Mouse (Mus musculus): Measurements from ENCODE around the gene AW011738. TPM values are rescaled to one million over a fixed set of nuclear protein-coding genes. Genes with fewer than 3 reads are reported as not detected.

AW011738 gene
- total RNA-seq, 2 experiments from 2014 or later: 0.12 to 0.62 TPM

DNA sequence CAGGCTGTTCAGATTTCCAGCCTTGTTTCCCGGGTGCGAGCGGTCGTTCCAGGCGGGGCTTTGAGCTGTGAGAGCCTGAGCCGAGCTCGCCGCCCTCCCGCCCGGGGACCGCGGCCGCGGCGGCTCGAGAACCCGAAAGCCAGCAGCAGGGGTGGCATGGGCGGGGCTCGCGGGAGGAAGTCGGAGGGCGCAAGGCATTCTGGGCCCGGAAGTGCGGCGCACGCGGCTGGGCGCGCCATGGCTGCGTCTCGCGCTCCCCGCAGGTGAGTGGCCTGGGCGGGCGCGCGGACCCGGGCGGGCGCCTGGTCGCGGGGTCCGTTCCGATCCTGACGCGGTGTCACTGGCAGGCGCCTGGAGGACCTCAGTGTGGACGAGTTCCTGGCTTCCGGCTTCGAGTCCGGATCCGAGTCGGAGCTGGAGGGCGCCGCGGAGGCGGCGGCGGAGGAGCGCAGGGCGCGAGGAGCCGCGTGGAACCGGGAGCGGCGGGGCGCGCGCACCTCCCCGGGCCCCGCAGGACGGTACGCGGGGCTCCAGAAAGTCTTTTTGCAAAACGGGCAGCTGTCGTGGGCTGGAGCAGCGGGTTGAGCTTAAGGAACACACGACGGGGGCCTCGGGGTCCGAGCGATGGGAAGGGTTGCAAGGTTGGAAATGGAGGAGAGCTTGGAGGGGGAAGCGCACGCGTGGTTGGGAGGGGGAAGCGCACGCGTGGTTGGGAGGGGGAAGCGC is 32.9 kb downstream of the AW011738 start, which contains the start of gene Noc2l:
TSS of gene Noc2l (plus strand) at position 203 of the 726 bp plus-strand sequence.
- ATAC-seq (replicated peaks; ENCODE audit: poor library complexity): peak; percentile 73

DNA sequence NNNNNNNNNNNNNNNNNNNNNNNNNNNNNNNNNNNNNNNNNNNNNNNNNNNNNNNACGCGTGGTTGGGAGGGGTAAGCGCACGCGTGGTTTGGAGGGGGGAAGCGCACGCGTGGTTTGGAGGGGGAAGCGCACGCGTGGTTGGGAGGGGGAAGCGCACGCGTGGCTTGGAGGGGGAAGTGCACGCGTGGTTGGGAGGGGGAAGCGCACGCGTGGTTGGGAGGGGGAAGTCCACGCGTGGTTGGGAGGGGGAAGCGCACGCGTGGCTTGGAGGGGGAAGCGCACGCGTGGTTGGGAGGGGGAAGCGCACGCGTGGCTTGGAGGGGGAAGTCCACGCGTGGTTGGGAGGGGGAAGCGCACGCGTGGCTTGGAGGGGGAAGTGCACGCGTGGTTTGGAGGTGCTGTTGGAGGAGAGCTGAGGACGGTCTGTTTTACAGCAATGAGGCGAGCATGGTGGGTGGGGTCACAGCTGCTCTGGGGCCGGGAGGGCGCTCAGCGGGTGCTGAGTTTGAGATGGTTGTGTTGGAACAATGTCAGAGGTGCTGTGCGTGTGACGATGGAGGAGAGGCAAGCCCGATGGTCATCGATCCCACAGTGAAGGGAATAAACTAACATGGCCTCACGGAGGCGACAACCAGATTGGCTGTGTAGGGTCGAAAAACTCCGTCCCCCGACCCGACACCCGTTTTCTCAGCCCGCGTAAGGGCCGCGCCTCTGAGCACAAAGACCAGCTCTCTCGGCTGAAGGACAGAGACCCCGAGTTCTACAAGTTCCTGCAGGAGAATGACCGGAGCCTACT is 33.7 kb downstream of the AW011738 start:
- peak; percentile 21 for ATAC-seq (replicated peaks; ENCODE audit: poor library complexity)

DNA sequence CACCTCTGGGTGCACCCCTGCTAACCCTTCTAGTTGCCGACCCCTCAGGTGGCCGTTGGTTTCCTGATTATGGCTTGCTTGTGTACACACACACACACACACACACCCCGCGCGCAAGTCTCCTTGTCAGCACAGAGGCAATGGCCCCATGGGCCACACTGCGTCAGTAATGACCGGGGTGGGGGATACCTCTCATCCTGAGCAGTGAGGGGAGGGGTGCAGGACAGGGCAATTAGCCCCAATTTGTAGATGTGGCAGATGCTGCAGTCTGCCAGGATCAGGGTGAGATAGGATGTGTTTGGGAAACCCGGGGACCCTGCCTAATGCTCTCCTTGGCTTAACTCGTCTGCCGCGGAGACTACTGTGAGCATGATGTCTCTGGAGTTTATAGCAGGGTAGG is 46.5 kb downstream of the AW011738 start:
- ATAC-seq (replicated peaks; ENCODE audit: poor library complexity): no peak

DNA sequence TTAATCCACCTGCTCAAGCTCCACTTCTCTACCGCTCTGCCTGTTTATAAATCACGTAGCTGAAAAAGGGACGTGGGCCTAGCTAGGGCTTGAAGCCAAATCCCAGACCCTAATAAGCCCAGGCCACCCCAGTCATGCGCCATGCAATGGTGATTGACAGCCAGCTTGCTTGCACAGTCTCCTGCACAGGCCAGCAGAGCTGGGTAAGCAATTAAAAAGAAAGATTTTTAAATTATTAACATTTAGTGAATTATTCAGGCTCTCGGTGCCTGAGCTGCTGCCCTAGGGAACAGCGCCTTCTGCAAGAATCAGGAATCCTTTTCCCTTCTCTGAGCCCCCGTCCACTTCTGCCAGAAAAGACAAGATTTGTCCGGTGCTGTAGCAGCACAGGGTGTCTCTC is 48.0 kb downstream of the AW011738 start:
- no peak for ATAC-seq (replicated peaks; ENCODE audit: poor library complexity)

DNA sequence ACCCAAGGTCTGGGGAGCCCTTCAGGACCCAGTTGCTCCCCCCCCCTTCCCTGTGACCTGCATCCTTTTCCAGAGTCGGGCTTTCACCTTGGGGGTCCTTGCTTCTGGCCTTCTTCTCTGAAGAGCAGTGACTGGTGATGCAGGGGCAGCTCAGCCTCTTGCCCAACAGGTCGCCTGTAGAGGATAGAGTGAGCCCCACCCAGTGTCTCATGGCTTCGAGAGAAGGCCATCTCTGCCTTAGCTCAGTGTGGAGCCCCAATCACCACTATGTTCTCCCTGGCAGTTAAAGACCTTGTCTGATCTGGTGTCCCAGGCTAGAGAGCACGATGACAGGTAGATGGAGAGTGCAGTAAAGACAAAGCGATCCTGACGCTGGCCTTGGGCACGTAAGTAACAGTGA is 49.0 kb downstream of the AW011738 start:
- ATAC-seq (replicated peaks; ENCODE audit: poor library complexity): 0 out of 2 replicates have a peak, but pooled peaks have one; percentile 1

DNA sequence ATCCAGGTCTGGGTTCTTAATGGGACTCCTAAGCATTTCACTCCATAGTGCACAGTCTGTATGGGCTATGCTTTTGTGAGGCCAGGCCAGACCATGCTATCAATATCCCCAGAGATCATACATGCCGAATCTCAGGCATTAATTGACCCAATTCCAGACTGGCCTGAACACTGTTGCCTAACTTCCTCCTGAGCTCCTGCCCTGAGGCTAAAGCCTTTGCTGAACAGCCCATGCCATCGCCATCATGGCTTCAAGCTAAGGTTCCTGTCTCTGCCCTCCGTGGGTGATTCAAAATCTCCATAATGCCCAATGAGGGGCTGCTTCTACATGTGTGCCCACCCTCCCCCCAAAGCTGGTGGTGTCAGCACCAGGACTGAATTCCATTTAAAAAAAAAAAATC is 49.5 kb downstream of the AW011738 start:
- ATAC-seq (replicated peaks; ENCODE audit: poor library complexity): peak; percentile 12; the same call in 1 of the 2 replicates

DNA sequence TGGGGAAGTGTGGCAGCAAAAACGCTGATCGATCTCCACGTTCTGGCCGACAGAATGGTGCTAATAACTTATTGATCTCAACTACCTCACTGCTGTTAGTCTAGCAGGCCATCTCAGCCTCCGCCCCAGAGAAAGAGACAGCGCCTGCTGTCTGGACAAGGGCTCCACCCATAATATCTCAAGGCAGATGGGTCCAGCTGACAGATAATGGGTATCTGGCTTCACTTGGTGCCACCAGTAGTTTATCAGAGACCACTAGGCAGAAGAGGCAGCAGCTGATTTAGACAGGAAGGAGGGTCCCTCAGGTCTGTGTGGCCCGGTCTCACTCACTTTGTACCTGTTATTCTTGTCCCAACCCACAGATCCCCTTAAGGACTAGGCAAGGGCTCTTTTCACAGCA is 49.9 kb downstream of the AW011738 start:
- peak; percentile 55 for ATAC-seq (replicated peaks; ENCODE audit: poor library complexity)

DNA sequence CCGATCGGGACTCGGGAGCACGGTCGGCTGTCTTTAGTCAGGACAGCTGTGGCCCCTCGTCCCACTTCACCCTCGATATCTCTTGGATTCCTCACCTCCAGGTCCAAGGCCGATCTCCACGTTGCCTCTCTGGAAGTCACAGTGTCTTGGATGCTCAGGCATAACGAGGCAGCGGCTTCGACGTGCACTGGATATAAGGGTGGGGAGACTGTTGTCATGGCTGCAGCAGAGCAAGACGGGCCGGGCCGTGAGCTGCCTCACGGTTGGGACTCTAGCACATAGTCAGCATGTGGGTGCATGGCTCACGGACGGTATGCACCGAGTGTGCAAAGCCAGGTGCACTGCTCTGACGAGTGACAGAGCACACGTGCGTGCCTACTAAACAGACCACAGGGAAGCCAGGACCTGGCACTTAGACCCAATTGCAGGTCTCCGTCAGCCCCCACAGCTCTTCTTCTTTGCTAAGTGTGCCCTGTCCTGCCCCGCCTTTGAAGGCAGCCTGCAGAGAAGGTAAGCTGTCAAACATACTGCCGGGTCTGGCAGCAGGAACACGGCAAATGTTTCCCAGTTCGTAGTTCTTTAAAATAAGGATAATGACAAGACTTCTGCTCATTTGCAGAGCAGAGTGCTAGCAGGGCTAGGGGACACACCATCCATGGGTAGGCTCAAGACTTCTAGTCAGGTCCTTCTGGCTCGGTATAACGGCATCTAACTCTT is 51.4 kb downstream of the AW011738 start:
- ATAC-seq (replicated peaks; ENCODE audit: poor library complexity): peak; percentile 32

Other genes starting within 250 kb of the AW011738 start
- 105 and 126 TPM in 2 replicates for gene C1qtnf12, start 241.0 kb upstream of the AW011738 start, total RNA-seq (2015)
- 30.6 and 39.6 TPM in 2 replicates for gene C1qtnf12, start 241.0 kb upstream of the AW011738 start, total RNA-seq (2017)
- 10.5 and 10.6 TPM in 2 replicates for gene B3galt6, start 210.7 kb upstream of the AW011738 start, total RNA-seq (2015)
- 11.4 and 12.9 TPM in 2 replicates for gene B3galt6, start 210.7 kb upstream of the AW011738 start, total RNA-seq (2017)
- 52.6 and 54.4 TPM in 2 replicates for gene Sdf4, start 210.4 kb upstream of the AW011738 start, total RNA-seq (2015)
- 188 and 205 TPM in 2 replicates for gene Sdf4, start 210.4 kb upstream of the AW011738 start, total RNA-seq (2017)
- gene Tnfrsf4, start 189.5 kb upstream of the AW011738 start, total RNA-seq (2015): 1.6 and 2.0 TPM in 2 replicates
- gene Tnfrsf4, start 189.5 kb upstream of the AW011738 start, total RNA-seq (2017): 0.37 and 0.57 TPM in 2 replicates
- 0.76 and 4.5 TPM in 2 replicates for gene Tnfrsf18, start 177.1 kb upstream of the AW011738 start, total RNA-seq (2015)
- 1.9 and 2.0 TPM in 2 replicates for gene Tnfrsf18, start 177.1 kb upstream of the AW011738 start, total RNA-seq (2017)
- not detected in 2 replicates for gene Ttll10, start 143.9 kb upstream of the AW011738 start, total RNA-seq (2015)
- not detected in 2 replicates for gene Ttll10, start 143.9 kb upstream of the AW011738 start, total RNA-seq (2017)
- 16.9 and 24.7 TPM in 2 replicates for gene 9430015G10Rik, start 93.3 kb upstream of the AW011738 start, total RNA-seq (2015)
- gene 9430015G10Rik, start 93.3 kb upstream of the AW011738 start, total RNA-seq (2017): 28.3 and 33.7 TPM in 2 replicates
- gene Rnf223, start 72.8 kb upstream of the AW011738 start, total RNA-seq (2015): 0.22 and 0.27 TPM in 2 replicates
- 0.25 TPM in 1 of 2 replicates, not detected in the other for gene Rnf223, start 72.8 kb upstream of the AW011738 start, total RNA-seq (2017)
- gene Agrn, start 5.8 kb upstream of the AW011738 start, total RNA-seq (2015): 4.8 and 5.8 TPM in 2 replicates
- 1.9 and 2.0 TPM in 2 replicates for gene Agrn, start 5.8 kb upstream of the AW011738 start, total RNA-seq (2017)
- 1.2 and 2.1 TPM in 2 replicates for gene Isg15, start 2.5 kb upstream of the AW011738 start, total RNA-seq (2015)
- 0.79 TPM in 1 of 2 replicates, not detected in the other for gene Isg15, start 2.5 kb upstream of the AW011738 start, total RNA-seq (2017)
- gene Perm1, start 12.6 kb downstream of the AW011738 start, total RNA-seq (2015): 0.12 TPM in 1 of 2 replicates, not detected in the other
- gene Perm1, start 12.6 kb downstream of the AW011738 start, total RNA-seq (2017): 0.08 TPM in 1 of 2 replicates, not detected in the other
- 11.6 and 18.4 TPM in 2 replicates for gene Plekhn1, start 31.6 kb downstream of the AW011738 start, total RNA-seq (2015)
- 12.8 and 15.5 TPM in 2 replicates for gene Plekhn1, start 31.6 kb downstream of the AW011738 start, total RNA-seq (2017)
- gene Noc2l, start 32.7 kb downstream of the AW011738 start, total RNA-seq (2015): 72.3 and 81.6 TPM in 2 replicates
- gene Noc2l, start 32.7 kb downstream of the AW011738 start, total RNA-seq (2017): 122 and 140 TPM in 2 replicates
- gene Samd11, start 52.4 kb downstream of the AW011738 start, total RNA-seq (2015): not detected in 2 replicates
- 0.12 and 0.30 TPM in 2 replicates for gene Samd11, start 52.4 kb downstream of the AW011738 start, total RNA-seq (2017)
- not detected in 2 replicates for gene Vmn2r-ps159, start 127.8 kb downstream of the AW011738 start, total RNA-seq (2015)
- not detected in 2 replicates for gene Vmn2r-ps159, start 127.8 kb downstream of the AW011738 start, total RNA-seq (2017)